Mouse (Mus musculus) testis, postnatal 14 days (tissue): Measurements from ENCODE around the gene Galntl6.

ENCODE experiments used
- DNase-seq: peaks from one replicate; pipeline ENCODE4 v3.0.0; 2021; ENCODE audit warnings: low spot score

Gene Galntl6

GRCm38 (mm10) chr8:57962286-57963110 is 949.9 kb downstream of the Galntl6 start:
- no peak for DNase-seq

- DNase-seq = no peak
These were observed 953.3 kb downstream of the Galntl6 start for GRCm38 (mm10) chr8:57959136-57959535.

- no peak for DNase-seq
These were observed 954.1 kb downstream of the Galntl6 start for GRCm38 (mm10) chr8:57958121-57958901.

- DNase-seq = no peak
These were observed 956.9 kb downstream of the Galntl6 start for GRCm38 (mm10) chr8:57955501-57955900.

GRCm38 (mm10) chr8:57941113-57941512 is 971.3 kb downstream of the Galntl6 start:
- DNase-seq = no peak

GRCm38 (mm10) chr8:57939856-57940420 is 972.5 kb downstream of the Galntl6 start:
- DNase-seq = no peak

- peak; percentile 14 for DNase-seq
These were observed 973.1 kb downstream of the Galntl6 start for GRCm38 (mm10) chr8:57939177-57939855.

- no peak for DNase-seq
These were observed 985.4 kb downstream of the Galntl6 start for GRCm38 (mm10) chr8:57927074-57927473.

GRCm38 (mm10) chr8:57923556-57923955 is 988.9 kb downstream of the Galntl6 start:
- no peak for DNase-seq

GRCm38 (mm10) chr8:57923130-57923529 is 989.3 kb downstream of the Galntl6 start:
- DNase-seq = no peak

GRCm38 (mm10) chr8:57922214-57923070 is 990.0 kb downstream of the Galntl6 start:
- no peak for DNase-seq

GRCm38 (mm10) chr8:57920326-57920903 is 992.0 kb downstream of the Galntl6 start:
- DNase-seq = no peak

GRCm38 (mm10) chr8:57918720-57919640 is 993.5 kb downstream of the Galntl6 start:
- no peak for DNase-seq

- DNase-seq = no peak
These were observed 1019.1 kb downstream of the Galntl6 start for GRCm38 (mm10) chr8:57893360-57893759.

GRCm38 (mm10) chr8:57892115-57892514 is 1020.3 kb downstream of the Galntl6 start:
- no peak for DNase-seq

GRCm38 (mm10) chr8:57890159-57890558 is 1022.3 kb downstream of the Galntl6 start:
- DNase-seq = no peak

GRCm38 (mm10) chr8:57888831-57889230 is 1023.6 kb downstream of the Galntl6 start:
- DNase-seq = no peak

- no peak for DNase-seq
These were observed 1033.0 kb downstream of the Galntl6 start for GRCm38 (mm10) chr8:57879452-57879851.

GRCm38 (mm10) chr8:57849074-57849473 is 1063.4 kb downstream of the Galntl6 start:
- no peak for DNase-seq

GRCm38 (mm10) chr8:57843461-57843860 is 1069.0 kb downstream of the Galntl6 start:
- DNase-seq = no peak
